Mouse (Mus musculus): ENCODE results near the gene Tmem19. TPM values are rescaled to one million over a fixed set of nuclear protein-coding genes. Genes with fewer than 3 reads are reported as not detected.

The Tmem19 gene
- polyA plus RNA-seq, 1 experiment from 2014 or later = 28.5 TPM

DNA sequence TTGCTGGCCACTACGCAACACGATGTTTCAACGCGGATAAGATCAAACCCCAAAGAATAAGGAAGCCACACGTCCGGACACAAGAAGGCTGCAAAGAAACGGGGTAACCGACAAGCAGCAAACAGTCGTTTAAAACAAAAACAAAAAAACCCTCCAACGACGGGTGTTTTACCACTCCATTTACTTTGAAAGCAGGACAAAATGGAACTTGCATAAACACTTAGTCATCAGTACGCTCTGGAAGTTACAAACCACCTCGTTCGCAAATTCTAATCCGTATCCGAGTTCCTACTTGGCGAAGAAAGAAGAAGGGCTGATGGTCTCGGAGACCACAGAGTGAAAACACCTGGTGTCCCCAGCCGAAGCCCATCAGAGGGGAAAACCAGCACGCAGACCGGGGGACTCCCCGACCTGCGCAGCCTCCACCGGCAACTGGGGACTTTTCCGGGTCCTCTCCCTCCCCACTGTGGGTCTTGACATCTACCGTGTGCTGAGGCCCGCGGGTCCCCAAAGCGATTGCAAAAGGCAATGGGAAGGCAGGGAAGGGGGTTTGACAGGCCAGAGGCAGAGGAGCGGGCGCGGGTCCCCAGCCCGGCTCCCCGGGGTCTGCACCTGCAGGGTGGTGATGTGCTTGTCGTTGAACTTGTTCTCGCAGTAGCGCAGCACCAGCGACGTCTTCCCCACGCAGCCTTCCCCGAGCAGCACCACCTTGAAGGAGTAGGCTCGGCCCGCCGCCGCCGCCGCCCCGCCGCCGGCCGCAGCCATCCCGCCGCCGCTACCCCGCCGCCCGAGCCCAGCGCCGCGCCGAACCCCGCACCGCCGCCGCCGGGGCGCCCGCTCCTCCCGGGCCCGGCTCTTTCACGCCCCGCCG lies 47.5 kb downstream of the Tmem19 start:
- peak; percentile 69 for ATAC-seq (ENCODE audit: insufficient read depth, low FRiP score)
- no peaks in the 10 kb centered on the region for H3K36me3 ChIP-seq (ENCODE audit: control insufficient read depth, insufficient read depth, low read length)
- H3K27ac ChIP-seq (ENCODE audit: low read length) = peak overlapping the region; percentile 93
- H3K9me3 ChIP-seq (replicated peaks; ENCODE audit: control insufficient read depth, low read length) = no peaks in the 10 kb centered on the region
- no peaks in the 10 kb centered on the region for H3K27me3 ChIP-seq (ENCODE audit: control insufficient read depth, insufficient read depth, low read length)
- WGBS = under 1% methylated on average over 58 of the region's 73 CpGs
- peaks cover 20% of the 10 kb centered on the region for H3K4me1 ChIP-seq (ENCODE audit: control insufficient read depth, insufficient read depth, low read length)
- H3K4me2 ChIP-seq (ENCODE audit: low read depth, low read length) = peak overlapping the region; percentile 78
- H3K4me3 ChIP-seq (replicated peaks; ENCODE audit: low read length) = peak overlapping the region; percentile 82
- peak overlapping the region; percentile 94 for H3K9ac ChIP-seq (ENCODE audit: low read length)

DNA sequence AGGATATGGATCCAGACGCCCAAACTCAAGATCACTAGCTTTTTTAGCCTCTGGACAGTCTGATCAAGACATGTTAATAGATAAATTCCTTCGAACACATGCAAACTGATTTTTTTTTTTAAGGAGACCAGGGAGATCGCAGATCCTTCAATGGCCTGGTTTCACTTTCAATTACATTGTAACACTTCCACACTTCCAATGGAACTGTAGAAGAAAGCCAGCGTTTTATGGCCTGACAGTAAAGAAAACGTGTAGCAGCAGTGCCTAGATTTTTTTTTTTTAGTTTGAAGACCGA lies 48.1 kb downstream of the Tmem19 start:
- Histone ChIP-seq H3K36me3 (ENCODE audit: control insufficient read depth, insufficient read depth, low read length) (no peaks in the 10 kb centered on the region), H3K4me3 (replicated peaks; ENCODE audit: low read length) (peak overlapping the region; percentile 82), H3K4me2 (ENCODE audit: low read depth, low read length) (peak overlapping the region; percentile 78), H3K27ac (ENCODE audit: low read length) (peak overlapping the region; percentile 93; the same call in 1 of the 2 replicates), H3K9ac (ENCODE audit: low read length) (peak overlapping the region; percentile 94), H3K4me1 (ENCODE audit: control insufficient read depth, insufficient read depth, low read length) (peaks cover 20% of the 10 kb centered on the region), H3K9me3 (replicated peaks; ENCODE audit: control insufficient read depth, low read length) (no peaks in the 10 kb centered on the region), H3K27me3 (ENCODE audit: control insufficient read depth, insufficient read depth, low read length) (no peaks in the 10 kb centered on the region)
- no peak for ATAC-seq (ENCODE audit: insufficient read depth, low FRiP score)
- WGBS = 8% methylated on average over 6 of the region's 6 CpGs

GRCm38 (mm10) chr10:115313641-115314286 lies 48.5 kb downstream of the Tmem19 start:
- H3K9me3 ChIP-seq (replicated peaks; ENCODE audit: control insufficient read depth, low read length) = no peaks in the 10 kb centered on the region
- peaks cover 20% of the 10 kb centered on the region for H3K4me1 ChIP-seq (ENCODE audit: control insufficient read depth, insufficient read depth, low read length)
- ATAC-seq (ENCODE audit: insufficient read depth, low FRiP score) = no peak
- H3K36me3 ChIP-seq (ENCODE audit: control insufficient read depth, insufficient read depth, low read length) = no peaks in the 10 kb centered on the region
- H3K4me2 ChIP-seq (ENCODE audit: low read depth, low read length) = peak overlapping the region; percentile 78
- H3K4me3 ChIP-seq (replicated peaks; ENCODE audit: low read length) = peak overlapping the region; percentile 82
- H3K27me3 ChIP-seq (ENCODE audit: control insufficient read depth, insufficient read depth, low read length) = no peaks in the 10 kb centered on the region
- 69% methylated on average over 14 of the region's 14 CpGs for WGBS
- H3K27ac ChIP-seq (ENCODE audit: low read length) = no peak overlapping the region
- peak overlapping the region; percentile 94 for H3K9ac ChIP-seq (ENCODE audit: low read length)

DNA sequence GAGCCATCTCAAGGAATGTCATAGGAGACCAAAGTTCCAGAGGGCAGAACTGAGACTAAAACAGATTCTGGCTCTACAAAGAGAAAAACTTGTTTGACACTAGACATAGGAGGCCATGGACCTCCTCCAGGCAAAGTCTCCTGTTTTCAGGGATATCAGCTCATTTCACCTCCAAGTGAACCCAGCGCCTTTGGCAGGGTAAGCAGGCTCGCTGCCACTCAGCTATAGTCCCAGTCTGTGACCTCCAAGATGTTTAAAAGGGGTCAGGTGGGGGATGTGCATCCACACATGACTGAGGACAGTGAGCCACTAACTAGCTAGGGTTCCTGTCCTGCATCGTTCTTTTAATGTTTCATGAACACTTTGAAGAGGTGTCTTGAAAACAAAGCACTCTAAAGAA lies 49.6 kb downstream of the Tmem19 start:
- H3K4me3 ChIP-seq (replicated peaks; ENCODE audit: low read length) = no peak overlapping the region
- WGBS = 39% methylated on average over 3 of the region's 3 CpGs
- H3K27me3 ChIP-seq (ENCODE audit: control insufficient read depth, insufficient read depth, low read length) = no peaks in the 10 kb centered on the region
- H3K9ac ChIP-seq (ENCODE audit: low read length) = no peak overlapping the region
- H3K9me3 ChIP-seq (replicated peaks; ENCODE audit: control insufficient read depth, low read length) = no peaks in the 10 kb centered on the region
- no peak for ATAC-seq (ENCODE audit: insufficient read depth, low FRiP score)
- H3K4me2 ChIP-seq (ENCODE audit: low read depth, low read length) = no peak overlapping the region
- H3K27ac ChIP-seq (ENCODE audit: low read length) = peak overlapping the region; percentile 4; the same call in 1 of the 2 replicates
- H3K36me3 ChIP-seq (ENCODE audit: control insufficient read depth, insufficient read depth, low read length) = no peaks in the 10 kb centered on the region
- peaks cover 20% of the 10 kb centered on the region for H3K4me1 ChIP-seq (ENCODE audit: control insufficient read depth, insufficient read depth, low read length)

- H3K9ac ChIP-seq (ENCODE audit: low read length) = no peak overlapping the region
- no peaks in the 10 kb centered on the region for H3K27me3 ChIP-seq (ENCODE audit: control insufficient read depth, insufficient read depth, low read length)
- no peak overlapping the region for H3K4me2 ChIP-seq (ENCODE audit: low read depth, low read length)
- no peaks in the 10 kb centered on the region for H3K9me3 ChIP-seq (replicated peaks; ENCODE audit: control insufficient read depth, low read length)
- no peak overlapping the region for H3K27ac ChIP-seq (ENCODE audit: low read length)
- no peak overlapping the region for H3K4me3 ChIP-seq (replicated peaks; ENCODE audit: low read length)
- H3K36me3 ChIP-seq (ENCODE audit: control insufficient read depth, insufficient read depth, low read length) = no peaks in the 10 kb centered on the region
- peaks cover 20% of the 10 kb centered on the region for H3K4me1 ChIP-seq (ENCODE audit: control insufficient read depth, insufficient read depth, low read length)
- no peak for ATAC-seq (ENCODE audit: insufficient read depth, low FRiP score)
- 69% methylated on average over 5 of the region's 5 CpGs for WGBS
Observed at GRCm38 (mm10) chr10:115312194-115312593, 50.1 kb downstream of the Tmem19 start.

- Histone ChIP-seq H3K4me1 (ENCODE audit: control insufficient read depth, insufficient read depth, low read length) (peaks cover 20% of the 10 kb centered on the region), H3K27me3 (ENCODE audit: control insufficient read depth, insufficient read depth, low read length) (no peaks in the 10 kb centered on the region), H3K4me3 (replicated peaks; ENCODE audit: low read length) (no peak overlapping the region), H3K4me2 (ENCODE audit: low read depth, low read length) (no peak overlapping the region), H3K36me3 (ENCODE audit: control insufficient read depth, insufficient read depth, low read length) (no peaks in the 10 kb centered on the region), H3K27ac (ENCODE audit: low read length) (no peak overlapping the region), H3K9me3 (replicated peaks; ENCODE audit: control insufficient read depth, low read length) (no peaks in the 10 kb centered on the region), H3K9ac (ENCODE audit: low read length) (no peak overlapping the region)
- ATAC-seq (ENCODE audit: insufficient read depth, low FRiP score) = no peak
- WGBS = 84% methylated on average over 14 of the region's 14 CpGs
Observed at GRCm38 (mm10) chr10:115311263-115311965, 50.9 kb downstream of the Tmem19 start.

DNA sequence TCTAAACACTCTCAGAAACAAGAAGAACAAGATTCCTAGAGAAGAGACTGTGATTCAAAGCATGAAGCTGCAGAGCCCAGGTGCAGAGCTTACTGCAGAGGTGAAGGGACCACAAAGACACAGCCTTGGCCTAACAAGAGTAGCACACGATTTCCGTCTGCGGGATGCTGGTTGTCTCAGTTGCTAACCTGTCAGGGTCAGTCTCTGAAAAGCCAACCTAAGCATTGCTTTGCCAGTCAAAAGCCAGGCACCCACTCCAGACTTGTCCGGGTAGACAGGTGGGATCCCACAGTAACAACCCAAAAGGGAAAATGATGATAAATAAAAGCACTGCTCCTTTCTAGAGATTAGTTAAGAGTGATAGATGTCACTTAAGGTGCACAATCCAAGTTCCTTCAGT lies 53.1 kb downstream of the Tmem19 start:
- H3K4me3 ChIP-seq (replicated peaks; ENCODE audit: low read length) = no peak overlapping the region
- H3K9me3 ChIP-seq (replicated peaks; ENCODE audit: control insufficient read depth, low read length) = no peaks in the 10 kb centered on the region
- H3K4me2 ChIP-seq (ENCODE audit: low read depth, low read length) = no peak overlapping the region
- no peak overlapping the region for H3K9ac ChIP-seq (ENCODE audit: low read length)
- no peak for ATAC-seq (ENCODE audit: insufficient read depth, low FRiP score)
- 90% methylated on average over 4 of the region's 4 CpGs for WGBS
- no peaks in the 10 kb centered on the region for H3K27me3 ChIP-seq (ENCODE audit: control insufficient read depth, insufficient read depth, low read length)
- H3K36me3 ChIP-seq (ENCODE audit: control insufficient read depth, insufficient read depth, low read length) = no peaks in the 10 kb centered on the region; the same call in 1 of the 2 replicates
- no peak overlapping the region for H3K27ac ChIP-seq (ENCODE audit: low read length)
- H3K4me1 ChIP-seq (ENCODE audit: control insufficient read depth, insufficient read depth, low read length) = peaks cover 20% of the 10 kb centered on the region

DNA sequence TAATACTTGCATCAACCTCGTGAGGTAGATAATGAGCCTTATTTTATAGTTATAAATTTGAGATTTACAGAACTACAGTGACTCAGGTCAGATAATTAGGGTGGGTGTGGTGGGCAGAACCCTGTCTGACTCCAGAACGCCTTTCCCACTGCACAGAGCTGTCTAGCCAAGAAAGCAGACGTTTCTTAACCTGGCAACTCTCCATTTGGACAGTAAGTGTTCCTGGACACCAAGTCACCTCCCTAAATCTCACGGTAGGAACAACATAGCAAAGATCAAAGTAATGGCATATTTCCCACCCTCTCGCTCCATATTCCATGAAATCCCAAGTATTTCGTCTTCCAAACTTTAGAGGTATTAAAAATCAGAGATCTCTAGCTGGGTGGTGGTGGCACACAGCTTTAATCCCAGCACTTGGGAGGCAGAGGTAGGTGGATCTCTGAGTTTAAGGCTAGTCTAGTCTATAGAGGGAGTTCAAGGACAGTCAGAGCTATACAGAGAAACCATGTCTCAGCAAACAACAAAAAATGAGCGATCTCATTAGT lies 54.9 kb downstream of the Tmem19 start:
- WGBS = 74% methylated on average over 7 of the region's 7 CpGs
- ATAC-seq (ENCODE audit: insufficient read depth, low FRiP score) = no peak

More for the DNA sequence above, 54.9 kb downstream of the Tmem19 start:
- H3K4me2 ChIP-seq (ENCODE audit: low read depth, low read length) = no peak overlapping the region
- H3K27me3 ChIP-seq (ENCODE audit: control insufficient read depth, insufficient read depth, low read length) = no peaks in the 10 kb centered on the region
- no peaks in the 10 kb centered on the region for H3K9me3 ChIP-seq (replicated peaks; ENCODE audit: control insufficient read depth, low read length)
- no peak overlapping the region for H3K27ac ChIP-seq (ENCODE audit: low read length)
- no peak overlapping the region for H3K9ac ChIP-seq (ENCODE audit: low read length)
- no peak overlapping the region for H3K4me3 ChIP-seq (replicated peaks; ENCODE audit: low read length)
- peaks cover 2% of the 10 kb centered on the region for H3K4me1 ChIP-seq (ENCODE audit: control insufficient read depth, insufficient read depth, low read length)
- H3K36me3 ChIP-seq (ENCODE audit: control insufficient read depth, insufficient read depth, low read length) = no peaks in the 10 kb centered on the region; the same call in 1 of the 2 replicates

All from stomach, embryonic 16.5 days (tissue).